Mouse (Mus musculus): ENCODE results near the gene Ephb4. TPM values are rescaled to one million over a fixed set of nuclear protein-coding genes. Genes with fewer than 3 reads are reported as not detected.
A peak's percentile ranks its signal among the peaks of the same experiment; 100 is the strongest.

Ephb4 gene
- total RNA-seq, 2 experiments from 2014 or later, result not detected

- no peak for ATAC-seq (replicated peaks; ENCODE audit: low FRiP score, low TSS enrichment, poor library complexity, severe bottlenecking)
Observed at GRCm38 (mm10) chr5:137410549-137410948, 60.6 kb downstream of the Ephb4 start.

GRCm38 (mm10) chr5:137411235-137411634, 61.3 kb downstream of the Ephb4 start:
- no peak for ATAC-seq (replicated peaks; ENCODE audit: low FRiP score, low TSS enrichment, poor library complexity, severe bottlenecking)

- ATAC-seq (replicated peaks; ENCODE audit: low FRiP score, low TSS enrichment, poor library complexity, severe bottlenecking), result no peak
Observed at GRCm38 (mm10) chr5:137414253-137414652, 64.3 kb downstream of the Ephb4 start.

- no peak for ATAC-seq (replicated peaks; ENCODE audit: low FRiP score, low TSS enrichment, poor library complexity, severe bottlenecking)
Observed at GRCm38 (mm10) chr5:137419105-137419504, 69.2 kb downstream of the Ephb4 start.

DNA sequence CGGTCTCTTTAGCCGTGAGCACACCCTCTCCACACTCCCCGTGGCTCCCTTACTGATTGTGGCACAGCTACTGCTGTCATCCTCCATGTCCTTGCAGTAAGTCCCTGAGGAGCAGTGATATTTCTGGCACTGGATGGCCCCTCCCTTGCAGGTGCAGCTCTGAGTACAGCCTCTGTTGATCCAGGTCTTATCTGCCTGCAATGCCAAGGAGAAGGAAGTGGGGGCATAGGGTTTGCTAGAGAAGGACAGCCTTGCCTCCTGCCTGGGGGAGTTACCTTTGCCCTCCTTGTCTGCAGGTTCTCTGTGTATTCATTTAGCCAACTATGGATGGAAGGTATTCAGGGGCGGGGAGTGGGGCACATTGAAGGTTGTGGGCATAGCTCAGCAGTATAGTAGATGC, 69.9 kb downstream of the Ephb4 start:
- ATAC-seq (replicated peaks; ENCODE audit: low FRiP score, low TSS enrichment, poor library complexity, severe bottlenecking), result no peak

- 0 out of 2 replicates have a peak, but pooled peaks have one; percentile 43 for ATAC-seq (replicated peaks; ENCODE audit: low FRiP score, low TSS enrichment, poor library complexity, severe bottlenecking)
Observed at GRCm38 (mm10) chr5:137425648-137426047, 75.7 kb downstream of the Ephb4 start.

Other genes starting within 250 kb of the Ephb4 start
- gene Trim56, start 233.9 kb upstream of the Ephb4 start, total RNA-seq (2014; fragmentation: Nextera tagmentation), result 23.7 and 28.2 TPM in 2 replicates
- 20.8 and 29.0 TPM in 2 replicates for gene Trim56, start 233.9 kb upstream of the Ephb4 start, total RNA-seq (2017)
- gene Muc3, start 200.8 kb upstream of the Ephb4 start, total RNA-seq (2014; fragmentation: Nextera tagmentation), result not detected in 2 replicates
- gene Muc3, start 200.8 kb upstream of the Ephb4 start, total RNA-seq (2017), result not detected in 2 replicates
- gene Muc3a, start 137.7 kb upstream of the Ephb4 start, total RNA-seq (2014; fragmentation: Nextera tagmentation), result 0.25 and 0.61 TPM in 2 replicates
- not detected in 2 replicates for gene Muc3a, start 137.7 kb upstream of the Ephb4 start, total RNA-seq (2017)
- gene Ache, start 62.6 kb upstream of the Ephb4 start, total RNA-seq (2014; fragmentation: Nextera tagmentation), result 20.4 and 22.8 TPM in 2 replicates
- 3.0 and 6.4 TPM in 2 replicates for gene Ache, start 62.6 kb upstream of the Ephb4 start, total RNA-seq (2017)
- 9.0 and 11.4 TPM in 2 replicates for gene Ufsp1, start 55.5 kb upstream of the Ephb4 start, total RNA-seq (2014; fragmentation: Nextera tagmentation)
- gene Ufsp1, start 55.5 kb upstream of the Ephb4 start, total RNA-seq (2017), result 5.2 and 6.0 TPM in 2 replicates
- 308 and 381 TPM in 2 replicates for gene Srrt, start 42.4 kb upstream of the Ephb4 start, total RNA-seq (2014; fragmentation: Nextera tagmentation)
- gene Srrt, start 42.4 kb upstream of the Ephb4 start, total RNA-seq (2017), result 409 and 443 TPM in 2 replicates
- gene Trip6, start 35.7 kb upstream of the Ephb4 start, total RNA-seq (2014; fragmentation: Nextera tagmentation), result 21.8 and 27.9 TPM in 2 replicates
- gene Trip6, start 35.7 kb upstream of the Ephb4 start, total RNA-seq (2017), result 19.6 and 29.9 TPM in 2 replicates
- 2.2 and 3.0 TPM in 2 replicates for gene Slc12a9, start 16.5 kb upstream of the Ephb4 start, total RNA-seq (2014; fragmentation: Nextera tagmentation)
- gene Slc12a9, start 16.5 kb upstream of the Ephb4 start, total RNA-seq (2017), result 1.1 and 3.3 TPM in 2 replicates
- 0.02 and 0.92 TPM in 2 replicates for gene Zan, start 127.0 kb downstream of the Ephb4 start, total RNA-seq (2014; fragmentation: Nextera tagmentation)
- 0.05 and 0.11 TPM in 2 replicates for gene Zan, start 127.0 kb downstream of the Ephb4 start, total RNA-seq (2017)
- gene Pop7, start 152.4 kb downstream of the Ephb4 start, total RNA-seq (2014; fragmentation: Nextera tagmentation), result 51.2 and 51.5 TPM in 2 replicates
- gene Pop7, start 152.4 kb downstream of the Ephb4 start, total RNA-seq (2017), result 26.6 and 34.2 TPM in 2 replicates
- 19.8 and 39.2 TPM in 2 replicates for gene Gigyf1, start 168.4 kb downstream of the Ephb4 start, total RNA-seq (2014; fragmentation: Nextera tagmentation)
- gene Gigyf1, start 168.4 kb downstream of the Ephb4 start, total RNA-seq (2017), result 7.9 and 10.8 TPM in 2 replicates
- gene Epo, start 183.1 kb downstream of the Ephb4 start, total RNA-seq (2014; fragmentation: Nextera tagmentation), result not detected in 2 replicates
- not detected in 2 replicates for gene Epo, start 183.1 kb downstream of the Ephb4 start, total RNA-seq (2017)
- gene Gnb2, start 183.4 kb downstream of the Ephb4 start, total RNA-seq (2014; fragmentation: Nextera tagmentation), result 367 and 396 TPM in 2 replicates
- 155 and 173 TPM in 2 replicates for gene Gnb2, start 183.4 kb downstream of the Ephb4 start, total RNA-seq (2017)
- not detected in 2 replicates for gene Actl6b, start 203.4 kb downstream of the Ephb4 start, total RNA-seq (2014; fragmentation: Nextera tagmentation)
- not detected in 2 replicates for gene Actl6b, start 203.4 kb downstream of the Ephb4 start, total RNA-seq (2017)
- 166 and 215 TPM in 2 replicates for gene Tfr2, start 219.7 kb downstream of the Ephb4 start, total RNA-seq (2014; fragmentation: Nextera tagmentation)
- gene Tfr2, start 219.7 kb downstream of the Ephb4 start, total RNA-seq (2017), result 94.7 and 144 TPM in 2 replicates

Measured in megakaryocyte-erythroid progenitor cell, adult 5-6 weeks (primary cell).